Mouse (Mus musculus) E14TG2a.4 (cell line): Measurements from ENCODE around the gene Pla2g12b.

Source experiments
- CTCF ChIP-seq: conservative IDR thresholded peaks from 2 replicates; pipeline ENCODE4 v1.5.1; 2014; ENCODE audit warnings: low read length
- NANOG ChIP-seq: IDR thresholded peaks from 2 replicates; pipeline ENCODE4 v1.6.1; 2014; ENCODE audit warnings: borderline replicate concordance, low read length, mixed read lengths
- POU5F1 ChIP-seq: IDR thresholded peaks from 2 replicates; pipeline ENCODE4 v1.6.1; 2014; ENCODE audit warnings: low read length, borderline replicate concordance

- TF ChIP-seq CTCF = no peak
- TF ChIP-seq POU5F1 = no peak
- TF ChIP-seq NANOG = no peak
Measured at GRCm38 (mm10) chr10:59363208-59363607, 40.3 kb upstream of the Pla2g12b start.
